Mouse (Mus musculus) forebrain, embryonic 15.5 days (tissue): ENCODE measurements around the gene Nkiras2. TPM values are rescaled to one million over a fixed set of nuclear protein-coding genes. Genes with fewer than 3 reads are reported as not detected.

Source experiments
- ATAC-seq: fragments of 200-750 bp; cut with Nextera tagmentation; replicated peaks from 2 replicates; pipeline ENCODE4 v1.8.0; 2017; ENCODE audit warnings: mild to moderate bottlenecking, moderate TSS enrichment, moderate library complexity
- H3K27ac ChIP-seq: fragments of 300-500 bp; sonication (generic); replicated peaks from 2 replicates; pipeline ENCODE4 v1.5.1; 2015; ENCODE audit warnings: mild to moderate bottlenecking, inconsistent platforms
- H3K27me3 ChIP-seq: fragments of 300-500 bp; sonication (generic); 2 replicates; pipeline ENCODE4 v1.6.1; 2015; ENCODE audit warnings: inconsistent platforms
- H3K36me3 ChIP-seq: fragments of 300-500 bp; sonication (generic); 2 replicates; pipeline ENCODE4 v1.6.1; 2015; ENCODE audit warnings: mild to moderate bottlenecking, inconsistent platforms
- H3K4me1 ChIP-seq: fragments of 300-500 bp; sonication (generic); 2 replicates; pipeline ENCODE4 v1.6.1; 2015; ENCODE audit warnings: inconsistent platforms
- H3K4me2 ChIP-seq: fragments of 300-500 bp; sonication (generic); replicated peaks from 2 replicates; pipeline ENCODE4 v1.6.1; 2015; ENCODE audit warnings: mild to moderate bottlenecking, inconsistent platforms
- H3K4me3 ChIP-seq: fragments of 300-500 bp; sonication (generic); 2 replicates; pipeline ENCODE4 v1.5.1; 2015; ENCODE audit warnings: mild to moderate bottlenecking, inconsistent platforms
- H3K9ac ChIP-seq: fragments of 300-500 bp; sonication (generic); replicated peaks from 2 replicates; pipeline ENCODE4 v1.6.1; 2015; ENCODE audit warnings: mild to moderate bottlenecking, inconsistent platforms
- H3K9me3 ChIP-seq: fragments of 300-500 bp; sonication (generic); 2 replicates; pipeline ENCODE4 v1.6.1; 2016; ENCODE audit warnings: inconsistent platforms
- whole genome bisulfite sequencing: fragments of 180-500 bp; shearing (Covaris S2); methylation state at CpG from one replicate; pipeline ENCODE4 v1.1.7; 2015; ENCODE audit warnings: mixed read lengths; 5-methylcytosine and 5-hydroxymethylcytosine counted together
- polyA plus RNA-seq: library from polyadenylated mRNA; unstranded; fragments of >200 nt; fragmentation: Nextera tagmentation; extraction: Ambion mirVana; gene quantifications from 2 replicates; pipeline ENCODE4 v1.2.1, GENCODE M21; 2015

The Nkiras2 gene
- polyA plus RNA-seq, 1 experiment from 2014 or later, result 90.5 TPM

- ATAC-seq, result no peak; the same call in 1 of the 2 replicates
- WGBS, result 5% methylated on average over 11 of the region's 11 CpGs
These were observed 938 bp downstream of the Nkiras2 start, which contains the start of gene Dnajc7 for GRCm38 (mm10) chr11:100619982-100620381. Dnajc7 (minus strand) TSS chr11:100620168.

GRCm38 (mm10) chr11:100622714-100623113 lies 3.7 kb downstream of the Nkiras2 start:
- under 1% methylated on average over 24 of the region's 24 CpGs for WGBS
- Histone ChIP-seq H3K27me3 (no peaks in the 10 kb centered on the region), H3K27ac (peak overlapping the region; percentile 78), H3K9ac (peak overlapping the region; percentile 90), H3K9me3 (no peaks in the 10 kb centered on the region), H3K4me3 (peak overlapping the region; percentile 82), H3K36me3 (peaks cover 22% of the 10 kb centered on the region), H3K4me2 (peak overlapping the region; percentile 71), H3K4me1 (peaks cover 32% of the 10 kb centered on the region)
- peak; percentile 57 for ATAC-seq

More at GRCm38 (mm10) chr11:100619982-100620381, 938 bp downstream of the Nkiras2 start, which contains the start of gene Dnajc7:
- Histone ChIP-seq H3K4me3 (peak within 1 kb of the TSS; percentile 93), H3K9ac (peak within 1 kb of the TSS; percentile 91), H3K9me3 (no peaks in the 10 kb centered on the region), H3K36me3 (0 out of 2 replicates have a peak, but pooled peaks cover 5% of the 10 kb centered on the region), H3K27me3 (no peaks in the 10 kb centered on the region), H3K27ac (peak within 1 kb of the TSS; percentile 93), H3K4me1 (peaks cover 35% of the 10 kb centered on the region), H3K4me2 (peak within 1 kb of the TSS; percentile 91)

GRCm38 (mm10) chr11:100623867-100624266 lies 4.8 kb downstream of the Nkiras2 start:
- peaks cover 22% of the 10 kb centered on the region for H3K36me3 ChIP-seq
- H3K4me2 ChIP-seq, result peak overlapping the region; percentile 71
- H3K27me3 ChIP-seq, result no peaks in the 10 kb centered on the region
- WGBS, result 42% methylated on average over 5 of the region's 5 CpGs
- peak overlapping the region; percentile 82 for H3K4me3 ChIP-seq
- H3K27ac ChIP-seq, result no peak overlapping the region
- ATAC-seq, result no peak
- no peaks in the 10 kb centered on the region for H3K9me3 ChIP-seq
- H3K4me1 ChIP-seq, result peaks cover 30% of the 10 kb centered on the region
- H3K9ac ChIP-seq, result 0 out of 2 replicates have a peak overlapping the region, but pooled peaks have one; percentile 90

GRCm38 (mm10) chr11:100625754-100626700 lies 7.0 kb downstream of the Nkiras2 start:
- 92% methylated on average over 23 of the region's 23 CpGs for WGBS
- H3K9me3 ChIP-seq, result no peaks in the 10 kb centered on the region
- H3K27me3 ChIP-seq, result no peaks in the 10 kb centered on the region
- no peak overlapping the region for H3K4me3 ChIP-seq
- H3K36me3 ChIP-seq, result peaks cover 22% of the 10 kb centered on the region
- peaks cover 28% of the 10 kb centered on the region for H3K4me1 ChIP-seq
- no peak overlapping the region for H3K4me2 ChIP-seq
- no peak overlapping the region for H3K9ac ChIP-seq
- no peak for ATAC-seq
- no peak overlapping the region for H3K27ac ChIP-seq

- Histone ChIP-seq H3K27ac (no peak overlapping the region), H3K4me3 (no peak overlapping the region), H3K9me3 (no peaks in the 10 kb centered on the region), H3K27me3 (no peaks in the 10 kb centered on the region), H3K4me2 (no peak overlapping the region), H3K9ac (no peak overlapping the region), H3K36me3 (peaks cover 22% of the 10 kb centered on the region), H3K4me1 (peaks cover 28% of the 10 kb centered on the region)
- ATAC-seq, result no peak
- 28% methylated on average over 9 of the region's 9 CpGs for WGBS
These were observed 7.7 kb downstream of the Nkiras2 start for GRCm38 (mm10) chr11:100626701-100627195.

GRCm38 (mm10) chr11:100628056-100628455 lies 9.0 kb downstream of the Nkiras2 start:
- Histone ChIP-seq H3K4me2 (no peak overlapping the region), H3K27me3 (no peaks in the 10 kb centered on the region), H3K9ac (no peak overlapping the region), H3K4me3 (no peak overlapping the region), H3K9me3 (no peaks in the 10 kb centered on the region), H3K36me3 (peaks cover 22% of the 10 kb centered on the region), H3K27ac (no peak overlapping the region), H3K4me1 (peaks cover 27% of the 10 kb centered on the region)
- WGBS, result 89% methylated on average over 5 of the region's 5 CpGs
- ATAC-seq, result no peak

GRCm38 (mm10) chr11:100628862-100629352 lies 9.9 kb downstream of the Nkiras2 start:
- H3K27me3 ChIP-seq, result no peaks in the 10 kb centered on the region
- peaks cover 19% of the 10 kb centered on the region for H3K4me1 ChIP-seq
- H3K4me3 ChIP-seq, result no peak overlapping the region
- H3K4me2 ChIP-seq, result no peak overlapping the region
- H3K36me3 ChIP-seq, result peaks cover 22% of the 10 kb centered on the region
- H3K9me3 ChIP-seq, result no peaks in the 10 kb centered on the region
- no peak overlapping the region; the same call in 1 of the 2 replicates for H3K9ac ChIP-seq
- no peak for ATAC-seq
- 50% methylated on average over 13 of the region's 13 CpGs for WGBS
- H3K27ac ChIP-seq, result 0 out of 2 replicates have a peak overlapping the region, but pooled peaks have one; percentile 13

- WGBS, result 71% methylated on average over 7 of the region's 7 CpGs
These were observed 15.5 kb downstream of the Nkiras2 start for GRCm38 (mm10) chr11:100634530-100634929.

GRCm38 (mm10) chr11:100640159-100640906 lies 21.3 kb downstream of the Nkiras2 start:
- Histone ChIP-seq H3K27ac (no peak overlapping the region), H3K36me3 (no peaks in the 10 kb centered on the region), H3K4me2 (peak overlapping the region; percentile 77), H3K4me1 (peaks cover 10% of the 10 kb centered on the region), H3K9me3 (no peaks in the 10 kb centered on the region), H3K4me3 (peak overlapping the region; percentile 43), H3K27me3 (peaks cover 14% of the 10 kb centered on the region; the same call in 1 of the 2 replicates), H3K9ac (peak overlapping the region; percentile 31)
- ATAC-seq, result 0 out of 2 replicates have a peak, but pooled peaks have one; percentile 53
- 7% methylated on average over 52 of the region's 52 CpGs for WGBS

More at GRCm38 (mm10) chr11:100634530-100634929, 15.5 kb downstream of the Nkiras2 start:
- Histone ChIP-seq H3K36me3 (no peaks in the 10 kb centered on the region), H3K9me3 (no peaks in the 10 kb centered on the region), H3K27ac (no peak overlapping the region), H3K4me2 (no peak overlapping the region), H3K9ac (no peak overlapping the region), H3K4me1 (no peaks in the 10 kb centered on the region), H3K27me3 (0 out of 2 replicates have a peak, but pooled peaks cover under 1% of the 10 kb centered on the region), H3K4me3 (no peak overlapping the region)
- ATAC-seq, result no peak

- WGBS, result 60% methylated on average over 15 of the region's 15 CpGs
- Histone ChIP-seq H3K9me3 (no peaks in the 10 kb centered on the region), H3K4me3 (no peak overlapping the region), H3K27me3 (peaks cover 14% of the 10 kb centered on the region; the same call in 1 of the 2 replicates), H3K9ac (no peak overlapping the region), H3K36me3 (no peaks in the 10 kb centered on the region), H3K4me1 (peaks cover 10% of the 10 kb centered on the region), H3K27ac (no peak overlapping the region), H3K4me2 (no peak overlapping the region)
- no peak for ATAC-seq
These were observed 24.9 kb downstream of the Nkiras2 start for GRCm38 (mm10) chr11:100643612-100644575.
